Mouse (Mus musculus) lung, postnatal 0 days (tissue): ENCODE data around the gene Ints1.

Experiments used
- CTCF ChIP-seq: IDR thresholded peaks from 2 replicates; pipeline ENCODE4 v1.5.1; 2016; ENCODE audit warnings: antibody characterized with exemption, mild to moderate bottlenecking
- EP300 ChIP-seq: IDR thresholded peaks from 2 replicates; pipeline ENCODE4 v1.6.1; 2016; ENCODE audit warnings: antibody characterized with exemption, mild to moderate bottlenecking, control low read depth

GRCm38 (mm10) chr5:139756586-139756985 lies 18.9 kb downstream of the Ints1 start:
- TF ChIP-seq CTCF (no peak), EP300 (no peak)
